ENCODE assay signal across 8 mouse cellular contexts in the genomic region with DNA sequence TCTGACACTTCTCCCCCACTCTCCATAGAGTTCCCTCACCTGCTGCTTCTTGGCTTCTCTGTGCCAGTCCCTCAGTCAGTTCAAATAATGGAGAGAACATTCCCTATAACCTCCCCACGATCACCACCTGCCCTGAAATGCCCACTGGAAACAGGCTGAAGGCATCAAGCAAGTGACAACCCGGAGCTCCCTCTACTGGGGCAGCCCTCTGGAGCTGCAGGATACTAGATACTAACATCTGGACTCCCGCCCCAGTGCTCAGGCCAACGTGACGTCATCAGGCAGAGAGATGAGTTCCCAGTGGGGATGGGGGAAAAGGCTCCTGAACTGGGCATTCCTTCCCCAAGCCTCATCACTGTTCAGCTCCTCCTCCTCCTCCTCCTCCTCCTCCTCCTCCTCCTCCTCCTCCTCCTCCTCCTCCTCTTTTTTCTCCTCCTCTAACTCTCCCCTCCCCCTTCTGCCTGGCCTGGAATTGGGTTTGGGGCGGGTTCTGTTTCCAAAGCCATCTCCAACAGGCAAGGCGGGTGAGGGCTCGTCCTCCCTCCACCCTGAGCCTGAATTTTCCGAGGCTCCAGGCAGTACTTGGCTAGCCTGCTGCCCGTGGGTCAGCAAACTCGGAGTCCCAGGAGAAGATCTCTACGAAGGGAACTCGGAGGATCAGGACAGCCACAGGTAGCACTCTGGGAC. TPM values are rescaled to one million over a fixed set of nuclear protein-coding genes. Genes with fewer than 3 reads are reported as not detected.
A peak's percentile ranks its signal among the peaks of the same experiment; 100 is the strongest.
DNase-seq lines count a peak whose midpoint lies in the region; ATAC-seq and TF ChIP-seq lines count a peak whose summit lies in the region.

A gene (plus strand): TSS at position 508 of the 687 bp plus-strand sequence.

- H3K36me3 ChIP-seq in hindbrain, embryonic 12.5 days, result no peaks in the 10 kb centered on the region

- no peak within 1 kb of the TSS for H3K4me2 ChIP-seq in hindbrain, embryonic 12.5 days (replicated peaks)

- WGBS in hindbrain, embryonic 12.5 days, result 41% methylated on average over 12 of the region's 13 CpGs

- no peak for ATAC-seq in hindbrain, embryonic 12.5 days (ENCODE audit: low FRiP score)

- peak; percentile 17 for TF ChIP-seq CTCF in left cerebral cortex, adult 2 months (IDR thresholded peaks at IDR 0.05)

- peak within 1 kb of the TSS; percentile 45 for H3K27ac ChIP-seq in left cerebral cortex, adult 2 months
- no peak within 1 kb of the TSS for H3K27ac ChIP-seq in hindbrain, embryonic 12.5 days

- intact Hi-C loops in left cerebral cortex, adult 2 months (cut with DNase I), result no loop called here
- intact Hi-C loops in left cerebral cortex, postnatal 36 days (cut with DNase I), result no loop called here
- intact Hi-C loops in heart, postnatal 10 days (cut with DNase I), result no loop called here

- H3K27me3 ChIP-seq in hindbrain, embryonic 12.5 days, result no peaks in the 10 kb centered on the region

- no peak for DNase-seq in left cerebral cortex, adult 2 months (ENCODE audit: extremely low spot score in 1 of 2, low spot score in 2 of 2)
- no peak for DNase-seq in left cerebral cortex, postnatal 36 days (ENCODE audit: low spot score in 2 of 2)
- DNase-seq in cerebellum, postnatal 25 days, result peak; percentile 86
- DNase-seq in heart, postnatal 10 days, result peak; percentile 79 to 86
- peak; percentile 46 for DNase-seq in ovary, postnatal 36 days (ENCODE audit: low spot score)
- no peak for DNase-seq in spleen, postnatal 10 days (ENCODE audit: low spot score in 2 of 2)
- DNase-seq in spleen, adult 12 weeks (ENCODE audit: low spot score), result no peak

- peaks cover 10% of the 10 kb centered on the region for H3K4me1 ChIP-seq in hindbrain, embryonic 12.5 days

- H3K9me3 ChIP-seq in hindbrain, embryonic 12.5 days (replicated peaks), result no peaks in the 10 kb centered on the region

- no peak within 1 kb of the TSS for H3K4me3 ChIP-seq in left cerebral cortex, adult 2 months
- H3K4me3 ChIP-seq in hindbrain, embryonic 12.5 days, result no peak within 1 kb of the TSS

- no peak within 1 kb of the TSS for H3K9ac ChIP-seq in hindbrain, embryonic 12.5 days

RNA-seq across cellular contexts. Expression of the gene that starts here (rescaled TPM):
- total RNA-seq in left cerebral cortex, adult 2 months (2021), result 1 to 10 TPM; 1.8 to 2.5 TPM
- 1 to 10 TPM; 1.7 to 3.0 TPM for total RNA-seq in left cerebral cortex, postnatal 36 days (2021)
- 1 to 10 TPM; 7.1 to 8.0 TPM for total RNA-seq in heart, postnatal 10 days (2021)
- 0.99 and 1.1 TPM in 2 replicates for polyA plus RNA-seq in hindbrain, embryonic 12.5 days (2016; fragmentation: Nextera tagmentation; extraction: Ambion mirVana)

Comparison
In these comparisons a context has a peak if more than half of its experiments do, and no peak if none do; other contexts are left out.
1. DNase-seq: peak in cerebellum, postnatal 25 days (2 of 2), heart, postnatal 10 days (2 of 2) and ovary, postnatal 36 days (single experiment); none in left cerebral cortex, adult 2 months (0 of 2), left cerebral cortex, postnatal 36 days (0 of 2), spleen, postnatal 10 days (0 of 2) and spleen, adult 12 weeks (single experiment).